Mouse (Mus musculus): ENCODE measurements around the gene Ppp3cb.

- TF ChIP-seq CTCF (IDR thresholded peaks at IDR 0.05; ENCODE audit: low read depth) (no peak), EP300 (IDR thresholded peaks at IDR 0.05; ENCODE audit: low read depth) (no peak)
Observed at GRCm38 (mm10) chr14:20477261-20478025, 68.9 kb downstream of the Ppp3cb start.

All from liver, embryonic 14.5 days (tissue).